8 mouse cellular contexts compared by ENCODE assay signal in the genomic region with DNA sequence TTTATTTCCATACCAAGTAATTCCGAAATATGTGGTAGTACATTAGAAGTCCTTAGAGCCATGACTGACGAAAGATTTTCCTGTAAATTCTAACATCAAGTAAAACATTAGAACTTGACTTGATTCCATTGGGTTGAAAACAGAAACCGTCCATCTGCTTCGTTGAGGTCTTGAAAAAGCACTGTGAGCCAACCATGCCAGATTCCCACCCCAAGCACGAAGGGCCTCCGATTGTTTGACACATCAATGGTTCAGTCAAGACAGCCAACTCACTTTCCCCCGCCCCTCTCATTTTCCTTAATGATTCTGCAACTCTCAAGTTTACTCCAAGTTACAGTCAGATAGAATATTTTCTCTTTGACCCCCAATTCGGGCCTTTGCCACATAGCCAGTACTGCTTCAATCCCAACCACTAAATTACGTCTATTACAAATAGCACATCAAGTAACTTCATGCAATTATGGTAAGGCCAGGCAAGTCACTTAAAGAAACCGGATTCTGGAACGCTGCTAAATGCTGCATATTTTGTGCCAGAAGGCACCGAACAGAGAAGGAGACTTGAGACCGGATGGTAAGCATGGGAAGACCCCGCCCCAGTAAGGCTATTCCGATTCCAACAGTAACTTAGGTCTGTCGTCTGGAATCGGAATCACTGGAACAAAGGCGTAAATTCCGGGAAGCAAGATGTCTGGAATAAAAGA. TPM values are rescaled to one million over a fixed set of nuclear protein-coding genes. Genes with fewer than 3 reads are reported as not detected.
DNase-seq lines count a peak whose midpoint lies in the region; ATAC-seq and TF ChIP-seq lines count a peak whose summit lies in the region.

No protein-coding gene starts in this region.

- peak overlapping the region; percentile 99 for H3K27ac ChIP-seq in intestine, postnatal 0 days (ENCODE audit: low read depth, low read length)

- no peaks in the 10 kb centered on the region for H3K27me3 ChIP-seq in intestine, postnatal 0 days (replicated peaks; ENCODE audit: control insufficient read depth, insufficient read depth, low read length)
- H3K27me3 ChIP-seq in splenic B cell, adult 2 months (ENCODE audit: control insufficient read depth, insufficient read depth, low read length, poor library complexity, severe bottlenecking) = no peaks in the 10 kb centered on the region

- peak; percentile 39; the same call in 1 of the 2 replicates for ATAC-seq in erythroid progenitor cell, adult 5-6 weeks (replicated peaks; ENCODE audit: low FRiP score, poor library complexity, severe bottlenecking)
- no peak for ATAC-seq in intestine, postnatal 0 days

- peak overlapping the region; percentile 67 for H3K4me2 ChIP-seq in intestine, postnatal 0 days (replicated peaks; ENCODE audit: low read depth)

- under 1% methylated on average over 19 of the region's 19 CpGs for WGBS in intestine, postnatal 0 days

- peak overlapping the region; percentile 91 for H3K4me3 ChIP-seq in intestine, postnatal 0 days (ENCODE audit: low read depth, low read length)

- H3K4me1 ChIP-seq in intestine, postnatal 0 days (replicated peaks; ENCODE audit: control insufficient read depth, insufficient read depth, low read length) = 0 out of 2 replicates have a peak, but pooled peaks cover 3% of the 10 kb centered on the region

- no peaks in the 10 kb centered on the region for H3K9me3 ChIP-seq in intestine, postnatal 0 days (ENCODE audit: control insufficient read depth)

- H3K9ac ChIP-seq in intestine, postnatal 0 days (ENCODE audit: low read depth, low read length) = peak overlapping the region; percentile 87

- peak; percentile 39 for DNase-seq in layer of hippocampus, adult 11-12 months (ENCODE audit: low spot score)
- DNase-seq in layer of hippocampus, adult 9-10 months (ENCODE audit: low spot score) = no peak
- DNase-seq in R1 (ENCODE audit: low read depth, low spot score) = peak; percentile 64
- DNase-seq in lung, postnatal 14 days = peak; percentile 7
- peak; percentile 20 for DNase-seq in splenic B cell, adult 2 months (ENCODE audit: low read depth, low spot score)
- DNase-seq in frontal cortex, postnatal 14 days (ENCODE audit: low spot score in 2 of 2) = no peak

- H3K36me3 ChIP-seq in intestine, postnatal 0 days (ENCODE audit: control insufficient read depth, insufficient read depth) = no peaks in the 10 kb centered on the region
- no peaks in the 10 kb centered on the region for H3K36me3 ChIP-seq in splenic B cell, adult 2 months (ENCODE audit: control insufficient read depth, insufficient read depth, low read length, poor library complexity, severe bottlenecking)

- no peak for TF ChIP-seq CTCF in intestine, postnatal 0 days (IDR thresholded peaks at IDR 0.05; ENCODE audit: low read depth)

RNA-seq across cellular contexts. Expression of gene Rab10, which starts 1.1 kb away (rescaled TPM):
- total RNA-seq in erythroid progenitor cell, adult 5-6 weeks (2015; ENCODE audit: low replicate concordance) = 110 and 132 TPM in 2 replicates
- 101 and 116 TPM in 2 replicates for total RNA-seq in erythroid progenitor cell, adult 5-6 weeks (2017; ENCODE audit: low replicate concordance)
- 47.0 and 50.1 TPM in 2 replicates for polyA plus RNA-seq in intestine, postnatal 0 days (2015; fragmentation: Nextera tagmentation; extraction: Ambion mirVana)

RNA-seq across cellular contexts. Expression of gene Kif3c, which starts 56.2 kb away (rescaled TPM):
- total RNA-seq in erythroid progenitor cell, adult 5-6 weeks (2015; ENCODE audit: low replicate concordance) = not detected in 2 replicates
- 0.13 and 1.7 TPM in 2 replicates for total RNA-seq in erythroid progenitor cell, adult 5-6 weeks (2017; ENCODE audit: low replicate concordance)
- 2.3 and 2.4 TPM in 2 replicates for polyA plus RNA-seq in intestine, postnatal 0 days (2015; fragmentation: Nextera tagmentation; extraction: Ambion mirVana)

Comparison
In these comparisons a context has a peak if more than half of its experiments do, and no peak if none do; other contexts are left out.
1. DNase-seq: peak in layer of hippocampus, adult 11-12 months (single experiment), R1 (single experiment), lung, postnatal 14 days (single experiment) and splenic B cell, adult 2 months (single experiment); none in layer of hippocampus, adult 9-10 months (single experiment) and frontal cortex, postnatal 14 days (0 of 2).